Comparison of ENCODE assay signal across 28 mouse cellular contexts in the genomic region with DNA sequence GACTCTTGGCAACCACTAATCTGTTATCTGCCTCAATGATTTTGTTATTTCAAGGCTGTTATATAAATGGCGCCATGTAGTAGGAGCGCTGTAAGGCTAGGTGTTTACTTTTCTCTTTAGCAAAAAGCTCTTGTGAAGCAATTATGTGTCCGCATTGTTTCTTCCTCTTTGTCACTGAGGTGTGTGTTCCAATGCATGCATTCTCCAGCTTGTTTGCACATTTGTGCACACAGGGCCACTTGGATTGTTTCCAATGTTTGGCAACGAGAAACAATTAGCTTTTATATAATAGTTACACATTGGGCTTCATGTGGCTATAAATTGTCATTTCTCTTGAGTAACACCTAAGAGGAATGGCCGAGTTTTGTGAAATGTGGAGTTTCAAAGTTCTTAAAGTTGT. TPM values are rescaled to one million over a fixed set of nuclear protein-coding genes. Genes with fewer than 3 reads are reported as not detected.
"Had no signal": no experiment of that assay in that cellular context is flagged by ENCODE, and none has a peak within 500 bp of the region (broad histone marks: within the 10 kb centered on the region; RNA-seq: fewer than 3 reads in every experiment).

No protein-coding gene starts in this region.

- H3K4me3 ChIP-seq: layer of hippocampus, adult 2 months; midbrain, embryonic 12.5 days; midbrain, embryonic 15.5 days; neural tube, embryonic 13.5 days had no signal

- DNase-seq: kidney, adult 2 months; kidney, postnatal 25 days; layer of hippocampus, adult 9-11 months; thymus, adult 18-20 months; thymus, postnatal 36 days had no signal

- H3K9ac ChIP-seq: liver, embryonic 14.5 days; midbrain, embryonic 12.5 days; midbrain, embryonic 15.5 days; neural tube, embryonic 13.5 days had no signal

- H3K9me3 ChIP-seq: midbrain, embryonic 12.5 days; midbrain, embryonic 15.5 days; neural tube, embryonic 13.5 days had no signal

- ATAC-seq: intestine, postnatal 0 days; midbrain, embryonic 15.5 days had no signal

- H3K36me3 ChIP-seq: midbrain, embryonic 12.5 days; midbrain, embryonic 15.5 days; neural tube, embryonic 13.5 days had no signal

- H3K27me3 ChIP-seq: midbrain, embryonic 12.5 days; midbrain, embryonic 15.5 days; neural tube, embryonic 13.5 days had no signal

- H3K4me2 ChIP-seq: liver, embryonic 11.5 days; midbrain, embryonic 12.5 days; midbrain, embryonic 15.5 days; neural tube, embryonic 13.5 days had no signal

- H3K27ac ChIP-seq: kidney, postnatal 0 days; layer of hippocampus, adult 2 months; liver, embryonic 14.5 days; midbrain, embryonic 12.5 days; midbrain, embryonic 15.5 days; neural tube, embryonic 13.5 days had no signal

- H3K4me1 ChIP-seq: midbrain, embryonic 12.5 days; midbrain, embryonic 15.5 days; neural tube, embryonic 13.5 days had no signal

RNA-seq across cellular contexts. Expression of gene Helt, which starts 44.8 kb away (rescaled TPM):
- total RNA-seq: layer of hippocampus, adult 2 months; layer of hippocampus, postnatal 25 days; left cerebral cortex, adult 18-20 months; left cerebral cortex, postnatal 10 days; left cerebral cortex, postnatal 36 days; megakaryocyte progenitor cell, adult 5-6 weeks; neutrophil, adult 5-6 weeks had no signal
- polyA plus RNA-seq: intestine, embryonic 14.5 days; intestine, postnatal 0 days; kidney, adult 2 months; kidney, embryonic 14.5 days; kidney, postnatal 0 days; large intestine, adult 2 months; limb, embryonic 11.5 days; liver, embryonic 11.5 days; liver, embryonic 14.5 days; lung, embryonic 16.5 days; small intestine, adult 2 months; spleen, adult 2 months; stomach, embryonic 16.5 days; urinary bladder, adult 2 months had no signal
